Mouse (Mus musculus) lung, postnatal 0 days (tissue): ENCODE measurements at regions not wholly inside any gene's neighbourhood (a gene's known extent, or its start where the extent isn't known, plus 50 kb on each side); places are given as distances from the start of the nearest gene placed in this dataset.

ENCODE experiments used
- ATAC-seq: fragments of 200-750 bp; cut with Nextera tagmentation; 2 replicates; pipeline ENCODE4 v1.8.0; 2017; ENCODE audit warnings: moderate library complexity
- DNase-seq: peaks from one replicate; pipeline ENCODE4 v3.0.0-alpha.2; 2016; ENCODE audit warnings: low spot score
- H3K27ac ChIP-seq: fragments of 300-500 bp; sonication (generic); 2 replicates; pipeline ENCODE4 v1.5.1; 2014; ENCODE audit warnings: antibody characterized with exemption, mild to moderate bottlenecking, low read length, mixed read lengths
- H3K27me3 ChIP-seq: fragments of 300-500 bp; sonication (generic); replicated peaks from 2 replicates; pipeline ENCODE4 v1.6.1; 2014; ENCODE audit warnings: low read length, mixed read lengths; ENCODE audit not compliant: insufficient read depth
- H3K36me3 ChIP-seq: fragments of 300-500 bp; sonication (generic); 2 replicates; pipeline ENCODE4 v1.6.1; 2014; ENCODE audit warnings: low read length, mixed read lengths; ENCODE audit not compliant: insufficient read depth
- H3K4me1 ChIP-seq: fragments of 300-500 bp; sonication (generic); 2 replicates; pipeline ENCODE4 v1.6.1; 2014; ENCODE audit warnings: antibody characterized with exemption, low read depth, low read length, mixed read lengths; ENCODE audit not compliant: insufficient read depth
- H3K4me2 ChIP-seq: fragments of 300-500 bp; sonication (generic); replicated peaks from 2 replicates; pipeline ENCODE4 v1.6.1; 2014; ENCODE audit warnings: low read depth, mild to moderate bottlenecking, low read length, moderate library complexity, mixed read lengths
- H3K4me3 ChIP-seq: fragments of 300-500 bp; sonication (generic); 2 replicates; pipeline ENCODE4 v1.5.1; 2014; ENCODE audit warnings: low read depth, low read length
- H3K9ac ChIP-seq: fragments of 300-500 bp; sonication (generic); replicated peaks from 2 replicates; pipeline ENCODE4 v1.6.1; 2014; ENCODE audit warnings: low read depth, mild to moderate bottlenecking
- H3K9me3 ChIP-seq: fragments of 300-500 bp; sonication (generic); 2 replicates; pipeline ENCODE4 v1.6.1; 2016; ENCODE audit warnings: low read length, mixed read lengths
- CTCF ChIP-seq: IDR thresholded peaks from 2 replicates; pipeline ENCODE4 v1.5.1; 2016; ENCODE audit warnings: antibody characterized with exemption, mild to moderate bottlenecking
- EP300 ChIP-seq: IDR thresholded peaks from 2 replicates; pipeline ENCODE4 v1.6.1; 2016; ENCODE audit warnings: antibody characterized with exemption, mild to moderate bottlenecking, control low read depth
- WGBS: fragments of 180-500 bp; shearing (Covaris S2); extraction: QIAGEN DNeasy Blood & Tissue Kit; methylation state at CpG from one replicate; pipeline ENCODE4 v1.1.7; 2014; 5-methylcytosine and 5-hydroxymethylcytosine counted together

- no peak for DNase-seq
These were observed 470.6 kb downstream of the Kctd12 start for GRCm38 (mm10) chr14:102511691-102512383.

GRCm38 (mm10) chr14:102510387-102510786 is 472.1 kb downstream of the Kctd12 start:
- no peaks in the 10 kb centered on the region for H3K4me1 ChIP-seq
- H3K27ac ChIP-seq = no peak overlapping the region
- no peaks in the 10 kb centered on the region for H3K36me3 ChIP-seq
- 40% methylated on average over 4 of the region's 4 CpGs for WGBS
- H3K27me3 ChIP-seq = no peaks in the 10 kb centered on the region
- no peak overlapping the region for H3K4me3 ChIP-seq
- peak; percentile 39 for DNase-seq
- H3K9ac ChIP-seq = no peak overlapping the region
- no peaks in the 10 kb centered on the region for H3K9me3 ChIP-seq
- no peak overlapping the region for H3K4me2 ChIP-seq
- no peak for ATAC-seq
- TF ChIP-seq EP300 (no peak), CTCF (peak; percentile 83)

More at GRCm38 (mm10) chr14:102511691-102512383, 470.6 kb downstream of the Kctd12 start:
- H3K4me1 ChIP-seq = no peaks in the 10 kb centered on the region
- H3K4me2 ChIP-seq = no peak overlapping the region
- H3K9me3 ChIP-seq = no peaks in the 10 kb centered on the region
- no peak for TF ChIP-seq CTCF
- no peak for TF ChIP-seq EP300
- no peaks in the 10 kb centered on the region for H3K27me3 ChIP-seq
- H3K27ac ChIP-seq = no peak overlapping the region
- ATAC-seq = no peak
- 75% methylated on average over 7 of the region's 7 CpGs for WGBS
- H3K36me3 ChIP-seq = no peaks in the 10 kb centered on the region
- no peak overlapping the region for H3K4me3 ChIP-seq
- no peak overlapping the region for H3K9ac ChIP-seq

DNA sequence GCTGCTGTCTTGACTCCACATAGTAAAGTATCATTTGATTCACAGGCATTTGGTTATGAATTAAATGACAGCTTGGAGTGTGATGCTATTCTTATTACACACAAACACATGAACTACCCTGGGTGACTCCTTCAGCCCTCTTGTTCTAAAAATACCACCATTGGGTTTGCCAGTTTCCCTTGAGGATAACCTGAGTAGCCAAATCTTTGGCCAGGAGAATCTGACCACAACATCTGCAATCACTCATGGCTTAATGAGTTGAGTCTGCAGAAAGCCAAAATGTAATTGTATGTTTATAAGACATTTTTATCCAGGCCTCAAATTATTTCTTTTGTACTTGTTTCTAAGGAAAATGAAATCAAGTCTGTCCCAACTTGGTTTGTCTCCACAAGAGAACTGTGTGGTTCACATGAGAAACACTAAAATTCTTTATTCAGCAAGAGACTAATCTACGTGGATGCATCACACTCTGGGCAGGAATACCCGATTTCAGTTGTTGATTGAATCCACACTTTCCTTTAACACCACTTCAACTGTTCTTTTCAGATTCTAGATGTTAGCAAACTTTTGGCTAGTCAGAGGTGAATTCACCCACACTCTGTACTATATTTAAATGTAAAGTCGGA is 476.6 kb downstream of the Kctd12 start:
- Histone ChIP-seq H3K9me3 (no peaks in the 10 kb centered on the region), H3K36me3 (no peaks in the 10 kb centered on the region), H3K27ac (no peak overlapping the region), H3K4me2 (no peak overlapping the region), H3K4me1 (no peaks in the 10 kb centered on the region), H3K4me3 (no peak overlapping the region), H3K27me3 (no peaks in the 10 kb centered on the region), H3K9ac (no peak overlapping the region)
- DNase-seq (no peak), ATAC-seq (no peak)
- WGBS = 64% methylated on average over 3 of the region's 3 CpGs
- no peak for TF ChIP-seq CTCF
- TF ChIP-seq EP300 = no peak

- no peak overlapping the region for H3K4me3 ChIP-seq
- no peak overlapping the region for H3K4me2 ChIP-seq
- H3K27ac ChIP-seq = no peak overlapping the region
- H3K9ac ChIP-seq = no peak overlapping the region
- no peaks in the 10 kb centered on the region for H3K36me3 ChIP-seq
- 79% methylated on average over 1 of the region's 1 CpGs for WGBS
- no peaks in the 10 kb centered on the region for H3K9me3 ChIP-seq
- H3K4me1 ChIP-seq = no peaks in the 10 kb centered on the region
- ATAC-seq (no peak), DNase-seq (no peak)
- H3K27me3 ChIP-seq = no peaks in the 10 kb centered on the region
- no peak for TF ChIP-seq EP300
- TF ChIP-seq CTCF = no peak
These were observed 485.3 kb downstream of the Kctd12 start for GRCm38 (mm10) chr14:102497179-102497578.

GRCm38 (mm10) chr14:102492376-102492775 is 490.1 kb downstream of the Kctd12 start:
- no peaks in the 10 kb centered on the region for H3K4me1 ChIP-seq
- H3K27ac ChIP-seq = no peak overlapping the region
- TF ChIP-seq CTCF (no peak), EP300 (no peak)
- H3K9me3 ChIP-seq = no peaks in the 10 kb centered on the region
- WGBS = 50% methylated on average over 2 of the region's 2 CpGs
- no peak overlapping the region for H3K4me2 ChIP-seq
- no peak overlapping the region for H3K4me3 ChIP-seq
- H3K27me3 ChIP-seq = no peaks in the 10 kb centered on the region
- ATAC-seq (no peak), DNase-seq (no peak)
- H3K9ac ChIP-seq = no peak overlapping the region
- H3K36me3 ChIP-seq = no peaks in the 10 kb centered on the region

DNA sequence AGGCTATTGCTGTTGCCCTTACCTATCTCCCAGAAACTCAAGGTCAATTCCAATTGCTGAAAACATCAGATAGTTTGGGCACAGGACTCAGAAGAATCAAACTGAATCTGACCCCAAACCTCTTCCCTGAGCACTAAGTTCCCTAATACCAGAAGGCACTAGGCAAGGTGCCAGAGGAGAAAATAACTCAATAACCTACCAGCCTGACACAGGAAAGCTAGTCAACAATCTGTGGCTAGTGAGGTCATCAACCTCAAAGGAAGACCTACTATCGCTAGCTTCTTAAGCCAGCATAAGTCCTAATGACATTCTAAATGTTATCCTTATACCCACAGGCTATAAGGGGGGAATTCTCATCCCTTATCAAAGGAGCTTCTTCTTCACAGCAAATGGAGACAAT is 491.2 kb downstream of the Kctd12 start:
- H3K4me3 ChIP-seq = no peak overlapping the region
- H3K4me2 ChIP-seq = no peak overlapping the region
- H3K9ac ChIP-seq = no peak overlapping the region
- no peak for TF ChIP-seq EP300
- TF ChIP-seq CTCF = no peak
- H3K27me3 ChIP-seq = no peaks in the 10 kb centered on the region
- H3K4me1 ChIP-seq = no peaks in the 10 kb centered on the region
- no peaks in the 10 kb centered on the region for H3K9me3 ChIP-seq
- H3K36me3 ChIP-seq = no peaks in the 10 kb centered on the region
- WGBS = 94% methylated on average over 1 of the region's 1 CpGs
- ATAC-seq (no peak), DNase-seq (no peak)
- H3K27ac ChIP-seq = no peak overlapping the region
